Mouse (Mus musculus) Patski (cell line): Measurements from ENCODE around the gene Ube2e1. TPM values are rescaled to one million over a fixed set of nuclear protein-coding genes. Genes with fewer than 3 reads are reported as not detected.
A peak's percentile ranks its signal among the peaks of the same experiment; 100 is the strongest.
"Not testable (repeated sequence)": the region's sequence is repeated elsewhere in the genome, so short reads cannot be mapped to it uniquely, and the experiment has no call there.

Experiments
- ATAC-seq: fragments of 100-300 bp; one replicate; pipeline ENCODE4 v1.8.0; 2021
- CTCF ChIA-PET: fragments of 350-600 bp; sonication (Branson Sonifier 250); formaldehyde crosslinking; loops from one replicate; lab custom pipeline; 2022; ENCODE audit warnings: inconsistent platforms; lab: Charles Lee
- POLR2A ChIA-PET: fragments of 350-600 bp; sonication (Branson Sonifier 250); formaldehyde crosslinking; loops from one replicate; lab custom pipeline; 2022; ENCODE audit warnings: antibody characterized with exemption, inconsistent platforms; lab: Charles Lee
- DNase-seq: peaks from one replicate; pipeline ENCODE4 v3.0.0-alpha.2; 2011; ENCODE audit warnings: low read depth, low spot score
- H3K27me3 ChIP-seq: fragments of 371-371 bp; one replicate; pipeline ENCODE4 v1.5.1; 2021
- CTCF ChIP-seq: fragments of 100-300 bp; IDR thresholded peaks from one replicate; pipeline ENCODE4 v1.5.1; 2021
- in situ Hi-C: fragments of 300-500 bp; cut with MboI; formaldehyde crosslinking; loops from 3 replicates; pipeline ENCODE4 v1.11.1; 2018; ENCODE audit warnings: low pct_unique_long_range_greater_than_20kb, mixed read lengths
- polyA plus RNA-seq: library from polyadenylated mRNA; unstranded; gene quantifications from one replicate; pipeline ENCODE4 v1.2.3, GENCODE M21; 2021

Gene Ube2e1
- polyA plus RNA-seq, 1 experiment from 2014 or later: 124 TPM

DNA sequence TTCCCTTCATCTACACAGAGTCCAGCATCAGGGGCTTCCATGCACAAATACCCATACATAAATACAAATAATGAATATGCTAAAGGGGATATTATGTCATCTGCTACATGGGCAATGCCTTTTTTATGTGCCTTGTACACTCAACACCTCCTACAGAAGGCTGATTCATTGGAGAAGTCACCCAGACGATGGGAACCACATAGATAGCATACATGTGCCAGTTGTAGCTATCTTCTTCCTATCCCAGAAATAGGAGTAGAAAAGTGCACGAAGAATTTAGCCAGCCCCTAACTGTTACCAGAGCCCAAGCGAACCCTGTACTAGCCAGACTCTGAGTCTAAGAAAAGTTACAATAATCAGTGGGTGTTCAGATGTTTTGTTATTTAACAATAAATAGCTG lies 39.5 kb downstream of the Ube2e1 start:
- ChIA-PET CTCF (interaction anchor here (1.0 to 2.4 kb wide), 5 partner anchors 9 to 16 kb away, joined by 4 to 9 read pairs (median 4); no protein-coding TSS in a partner anchor), POLR2A (no interaction called here)
- DNase-seq: no peak
- in situ Hi-C loops: no loop called here
- no peak for ATAC-seq
- H3K27me3 ChIP-seq: no peaks in the 10 kb centered on the region
- TF ChIP-seq CTCF: no peak

- ATAC-seq (no peak), DNase-seq (no peak)
- ChIA-PET POLR2A (no interaction called here), CTCF (interaction anchor here (0.8 kb wide), 1 partner anchor 24 kb away, joined by 3 read pairs; no protein-coding TSS in a partner anchor)
- in situ Hi-C loops: no loop called here
- TF ChIP-seq CTCF: no peak
- H3K27me3 ChIP-seq: no peaks in the 10 kb centered on the region
These were observed 44.3 kb downstream of the Ube2e1 start for GRCm38 (mm10) chr14:18287391-18287790.

GRCm38 (mm10) chr14:18286441-18286840 lies 45.2 kb downstream of the Ube2e1 start:
- CTCF ChIA-PET: interaction anchor here (1.9 kb wide), 1 partner anchor 14 kb away, joined by 4 read pairs; no protein-coding TSS in a partner anchor
- DNase-seq (no peak), ATAC-seq (no peak)
- TF ChIP-seq CTCF: no peak
- POLR2A ChIA-PET: no interaction called here
- in situ Hi-C loops: no loop called here
- no peaks in the 10 kb centered on the region for H3K27me3 ChIP-seq

GRCm38 (mm10) chr14:18285476-18285875 lies 46.2 kb downstream of the Ube2e1 start:
- no peaks in the 10 kb centered on the region for H3K27me3 ChIP-seq
- no peak for TF ChIP-seq CTCF
- POLR2A ChIA-PET: no interaction called here
- in situ Hi-C loops: no loop called here
- DNase-seq (no peak), ATAC-seq (no peak)
- CTCF ChIA-PET: interaction anchor here (1.1 to 1.9 kb wide), 4 partner anchors 14 to 74 kb away, joined by 3 to 5 read pairs (median 4); partner anchors contain the start of gene Rpl15

DNA sequence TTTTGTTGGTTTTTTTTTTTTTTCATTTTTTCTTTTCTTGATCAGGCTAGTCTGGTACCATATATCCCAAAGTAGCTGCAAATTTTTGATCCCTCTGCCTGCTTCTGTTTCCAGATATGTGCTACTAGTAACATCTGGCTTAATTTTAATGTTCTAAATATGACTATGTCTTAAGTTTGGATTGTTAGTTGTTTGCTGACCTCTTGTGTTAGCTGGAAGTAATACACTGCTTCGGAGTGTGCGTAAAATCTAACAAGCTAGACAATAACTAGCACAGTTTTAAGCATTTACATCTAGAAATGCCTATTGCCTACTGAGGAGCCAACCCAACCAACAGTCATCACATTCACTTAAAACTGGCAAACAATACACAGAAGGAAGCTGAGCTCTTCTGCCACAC lies 47.1 kb downstream of the Ube2e1 start:
- peak; percentile 41 for TF ChIP-seq CTCF
- in situ Hi-C loops: loop anchor here (5.0 kb wide), 1 partner anchor 48 kb away; the partner anchor contains the start of gene Ube2e1
- CTCF ChIA-PET: interaction anchor here (0.8 to 2.4 kb wide), 5 partner anchors 9 to 73 kb away, joined by 3 to 9 read pairs (median 4); partner anchors contain the start of gene Rpl15
- no peak for DNase-seq
- ATAC-seq: no peak
- H3K27me3 ChIP-seq: no peaks in the 10 kb centered on the region
- POLR2A ChIA-PET: no interaction called here

GRCm38 (mm10) chr14:18280375-18280774 lies 51.3 kb downstream of the Ube2e1 start:
- POLR2A ChIA-PET: no interaction called here
- H3K27me3 ChIP-seq: no peaks in the 10 kb centered on the region
- DNase-seq (no peak), ATAC-seq (peak; percentile 44)
- TF ChIP-seq CTCF: no peak
- CTCF ChIA-PET: interaction anchor here (1.2 to 2.0 kb wide), 5 partner anchors 9 to 44 kb away, joined by 3 to 6 read pairs (median 3); partner anchors contain the start of gene Rpl15
- in situ Hi-C loops: loop anchor here (5.0 kb wide), 1 partner anchor 52 kb away; the partner anchor contains the start of gene Ube2e1

DNA sequence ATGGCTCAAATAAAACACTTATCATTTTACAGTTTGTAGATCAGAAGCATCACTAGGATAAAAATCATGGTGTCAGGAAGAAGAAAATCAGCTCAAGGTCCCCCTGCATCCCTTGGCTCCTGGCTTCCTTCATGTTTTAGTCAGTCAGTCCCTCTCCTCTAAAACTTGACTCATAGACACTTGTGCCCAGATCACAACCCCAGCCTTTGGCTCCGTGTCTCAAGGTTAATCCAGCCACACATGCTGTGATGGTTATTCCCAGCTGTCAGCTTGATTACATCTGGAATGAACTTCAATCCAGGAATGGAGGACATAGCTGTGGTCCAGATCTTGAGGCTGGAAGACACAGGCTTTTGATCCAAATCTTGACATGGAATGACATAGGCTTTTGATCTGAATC lies 57.1 kb downstream of the Ube2e1 start:
- in situ Hi-C loops: no loop called here
- ChIA-PET POLR2A (interaction anchor here (0.7 kb wide), 1 partner anchor 8 kb away, joined by 3 read pairs; no protein-coding TSS in a partner anchor), CTCF (interaction anchor here (0.8 kb wide), 1 partner anchor 29 kb away, joined by 3 read pairs; no protein-coding TSS in a partner anchor)
- ATAC-seq (no peak), DNase-seq (no peak)
- TF ChIP-seq CTCF: no peak
- no peaks in the 10 kb centered on the region for H3K27me3 ChIP-seq

DNA sequence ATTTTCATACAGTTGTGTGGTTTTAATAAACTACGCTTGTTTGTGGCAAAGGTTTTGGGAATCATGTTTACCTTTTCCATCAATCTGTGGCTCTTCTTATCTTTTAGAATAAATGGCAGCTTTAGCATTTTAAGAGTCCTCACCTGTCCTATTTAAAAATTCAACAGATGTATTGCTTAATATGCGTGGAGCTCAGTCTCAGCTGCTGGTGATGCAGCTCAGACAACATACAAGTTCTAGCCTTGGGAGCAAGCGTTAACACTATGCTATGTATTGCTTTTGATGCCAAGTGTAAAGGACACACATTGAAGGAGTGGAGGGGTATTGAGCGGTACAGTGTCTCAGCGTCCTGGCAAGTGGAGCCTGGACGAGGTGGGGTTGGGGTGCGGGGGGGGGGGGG lies 60.0 kb downstream of the Ube2e1 start:
- DNase-seq (no peak), ATAC-seq (no peak)
- in situ Hi-C loops: no loop called here
- H3K27me3 ChIP-seq: no peaks in the 10 kb centered on the region
- ChIA-PET CTCF (interaction anchor here (0.9 to 1.1 kb wide), 3 partner anchors 9 to 61 kb away, joined by 3 to 6 read pairs (median 5); no protein-coding TSS in a partner anchor), POLR2A (no interaction called here)
- TF ChIP-seq CTCF: no peak

GRCm38 (mm10) chr14:18270529-18271441 lies 60.9 kb downstream of the Ube2e1 start, which contains the start of the genes Nkiras1 and Rpl15:
Nkiras1 (plus strand) TSS chr14:18271136.
Rpl15 (minus strand) TSS chr14:18271391.
- in situ Hi-C loops: no loop called here
- DNase-seq: peak; percentile 91
- peak; percentile 97 for ATAC-seq
- TF ChIP-seq CTCF: no peak
- ChIA-PET CTCF (interaction anchor here (0.9 to 1.1 kb wide), 3 partner anchors 10 to 60 kb away, joined by 3 to 6 read pairs (median 5); no protein-coding TSS in a partner anchor), POLR2A (interaction anchor here (1.0 kb wide), 1 partner anchor 12 kb away, joined by 3 read pairs; no protein-coding TSS in a partner anchor)
- no peaks in the 10 kb centered on the region for H3K27me3 ChIP-seq

DNA sequence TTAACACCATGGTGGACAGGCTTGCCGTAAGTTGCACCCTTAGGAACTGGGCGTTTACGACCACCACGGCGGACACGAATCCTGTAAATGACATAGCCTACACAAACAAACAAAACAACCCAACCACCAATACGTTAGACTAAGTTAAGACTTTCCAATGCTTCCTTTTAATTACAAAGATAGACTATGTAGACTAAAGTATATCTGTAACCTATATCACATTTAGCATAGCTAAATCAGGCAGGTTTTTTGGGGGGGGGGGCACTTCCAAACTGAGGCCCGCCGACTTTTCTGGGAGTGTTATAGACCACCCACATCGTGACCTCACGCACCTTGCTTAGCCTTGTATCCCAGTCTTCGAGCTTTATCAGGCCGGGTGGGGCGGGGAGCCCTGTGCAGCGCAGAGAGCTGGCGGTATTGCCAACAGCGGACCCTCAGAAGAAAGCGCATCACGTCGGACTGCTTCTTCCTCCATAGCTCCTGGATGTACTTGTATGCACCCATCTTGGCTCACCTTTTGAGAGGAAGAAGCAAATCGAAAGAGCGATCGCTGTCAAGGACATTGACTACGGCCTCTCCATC lies 61.6 kb downstream of the Ube2e1 start:
- in situ Hi-C loops: not testable (repeated sequence)

More for the DNA sequence above, 61.6 kb downstream of the Ube2e1 start:
- ATAC-seq, DNase-seq, H3K27me3 ChIP-seq, CTCF ChIA-PET: not testable (repeated sequence)
- POLR2A ChIA-PET: interaction anchor here (1.0 to 1.1 kb wide), 2 partner anchors 13 to 59 kb away, joined by 3 to 5 read pairs; no protein-coding TSS in a partner anchor
